Mouse (Mus musculus): ENCODE results near the gene Pah. TPM values are rescaled to one million over a fixed set of nuclear protein-coding genes. Genes with fewer than 3 reads are reported as not detected.

The Pah gene
- total RNA-seq, 2 experiments from 2014 or later, result not detected

GRCm38 (mm10) chr10:87502283-87502682 is 19.3 kb upstream of the Pah start:
- no peak for DNase-seq (ENCODE audit: low spot score in 2 of 2)

GRCm38 (mm10) chr10:87503946-87504345 is 17.6 kb upstream of the Pah start:
- peak; percentile 51 to 84 for DNase-seq (ENCODE audit: low spot score in 2 of 2)

- no peak for DNase-seq (ENCODE audit: low spot score in 2 of 2)
Measured at GRCm38 (mm10) chr10:87508581-87508980, 13.0 kb upstream of the Pah start.

GRCm38 (mm10) chr10:87513052-87513451 is 8.5 kb upstream of the Pah start:
- no peak for DNase-seq (ENCODE audit: low spot score in 2 of 2)

- no peak for DNase-seq (ENCODE audit: low spot score in 2 of 2)
Measured at GRCm38 (mm10) chr10:87518585-87518984, 3.0 kb upstream of the Pah start.

GRCm38 (mm10) chr10:87520401-87521116 is 1.0 kb upstream of the Pah start:
- no peak for DNase-seq (ENCODE audit: low spot score in 2 of 2)

GRCm38 (mm10) chr10:87534172-87534571 is 12.6 kb downstream of the Pah start:
- no peak for DNase-seq (ENCODE audit: low spot score in 2 of 2)

GRCm38 (mm10) chr10:87545759-87546158 is 24.2 kb downstream of the Pah start:
- no peak for DNase-seq (ENCODE audit: low spot score in 2 of 2)

GRCm38 (mm10) chr10:87546299-87547234 is 25.0 kb downstream of the Pah start:
- DNase-seq (ENCODE audit: low spot score in 2 of 2), result no peak

GRCm38 (mm10) chr10:87552726-87553125 is 31.1 kb downstream of the Pah start:
- DNase-seq (ENCODE audit: low spot score in 2 of 2), result peak; percentile 25 to 66

- no peak for DNase-seq (ENCODE audit: low spot score in 2 of 2)
Measured at GRCm38 (mm10) chr10:87556441-87556840, 34.8 kb downstream of the Pah start.

GRCm38 (mm10) chr10:87563818-87564217 is 42.2 kb downstream of the Pah start:
- no peak for DNase-seq (ENCODE audit: low spot score in 2 of 2)

GRCm38 (mm10) chr10:87565712-87566111 is 44.1 kb downstream of the Pah start:
- no peak for DNase-seq (ENCODE audit: low spot score in 2 of 2)

GRCm38 (mm10) chr10:87572500-87572899 is 50.9 kb downstream of the Pah start:
- DNase-seq (ENCODE audit: low spot score in 2 of 2), result no peak

- no peak for DNase-seq (ENCODE audit: low spot score in 2 of 2)
Measured at GRCm38 (mm10) chr10:87586696-87587095, 65.1 kb downstream of the Pah start.

GRCm38 (mm10) chr10:87593916-87594315 is 72.3 kb downstream of the Pah start:
- DNase-seq (ENCODE audit: low spot score in 2 of 2), result no peak

GRCm38 (mm10) chr10:87596361-87597074 is 74.9 kb downstream of the Pah start:
- DNase-seq (ENCODE audit: low spot score in 2 of 2), result peak; percentile 11 to 76

- peak; percentile 34 to 74 for DNase-seq (ENCODE audit: low spot score in 2 of 2)
Measured at GRCm38 (mm10) chr10:87597075-87597677, 75.6 kb downstream of the Pah start.

GRCm38 (mm10) chr10:87602151-87602550 is 80.6 kb downstream of the Pah start:
- DNase-seq (ENCODE audit: low spot score in 2 of 2), result no peak

GRCm38 (mm10) chr10:87625196-87625595 is 103.6 kb downstream of the Pah start:
- DNase-seq (ENCODE audit: low spot score in 2 of 2), result no peak
